Mouse (Mus musculus) adrenal gland, postnatal 10 days (tissue): ENCODE results near the gene Men1. TPM values are rescaled to one million over a fixed set of nuclear protein-coding genes. Genes with fewer than 3 reads are reported as not detected.

ENCODE experiments used
- DNase-seq: peaks from one replicate; pipeline ENCODE4 v3.0.0; 2021; ENCODE audit warnings: mixed read lengths
- total RNA-seq, 2 experiments: library from RNA; stranded (reverse); gene quantifications; 2 replicates each; pipeline ENCODE4 v1.2.3; 2021

Men1 gene
- total RNA-seq, 2 experiments from 2014 or later = 37.1 to 38.7 TPM

DNA sequence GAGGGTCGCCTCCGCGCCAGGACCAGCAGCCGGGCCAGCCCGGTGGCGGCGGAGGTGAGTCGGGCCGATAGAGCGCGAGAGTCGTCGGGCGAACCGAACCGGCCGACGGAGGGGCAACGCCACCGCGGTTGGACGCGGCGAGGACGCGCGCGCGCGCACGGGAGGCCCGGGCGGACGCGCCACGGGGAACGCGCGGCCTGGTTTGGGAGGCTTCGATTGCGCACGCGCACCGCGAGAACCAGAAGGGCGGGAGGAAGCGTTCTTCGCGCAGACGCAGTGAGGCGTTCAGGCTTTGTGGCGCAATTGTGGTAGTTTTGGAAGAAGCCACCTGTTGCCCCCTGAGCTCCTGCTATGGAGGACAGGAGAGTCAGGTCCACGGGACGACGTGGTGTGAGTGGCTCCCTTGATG is 29.5 kb downstream of the Men1 start:
- DNase-seq = peak; percentile 94

DNA sequence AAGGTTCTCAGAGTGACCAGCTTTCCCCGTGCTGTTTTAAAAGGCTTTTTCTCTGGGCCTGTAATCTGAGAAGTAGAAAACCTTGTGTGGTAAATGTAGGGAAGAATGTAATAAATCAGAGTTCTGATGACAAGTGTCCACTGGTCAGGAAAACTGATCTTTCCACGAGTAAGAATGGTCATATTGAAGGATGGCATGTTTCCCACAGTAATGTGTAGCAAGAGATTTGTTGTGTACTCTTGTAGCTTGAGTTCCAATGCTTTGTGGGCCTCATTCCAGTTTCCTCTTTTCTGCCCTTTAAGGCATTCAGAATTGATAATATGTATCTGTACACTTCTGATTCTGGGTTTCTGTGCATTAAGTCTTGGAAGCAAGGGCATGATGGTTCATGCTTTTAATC is 30.1 kb downstream of the Men1 start:
- no peak for DNase-seq

DNA sequence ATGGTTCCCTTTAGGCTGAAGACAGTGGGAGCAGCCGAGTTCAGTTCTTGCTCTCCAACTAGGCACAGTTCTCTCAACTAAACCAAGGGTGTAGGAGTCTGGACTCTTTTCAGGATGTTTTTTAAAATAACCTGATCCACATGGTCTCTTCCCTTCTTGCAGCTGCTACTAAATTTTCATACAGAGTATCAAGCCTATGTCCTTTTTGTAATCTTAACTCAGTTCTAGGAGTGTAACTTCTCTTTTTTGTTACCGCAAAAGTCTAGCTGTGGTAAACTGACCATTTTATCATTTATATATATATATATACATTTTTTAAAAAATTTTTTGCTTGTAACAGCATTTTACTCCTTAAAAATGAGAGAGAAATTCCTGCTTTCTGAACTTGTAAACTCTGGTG is 35.4 kb downstream of the Men1 start:
- DNase-seq = no peak

DNA sequence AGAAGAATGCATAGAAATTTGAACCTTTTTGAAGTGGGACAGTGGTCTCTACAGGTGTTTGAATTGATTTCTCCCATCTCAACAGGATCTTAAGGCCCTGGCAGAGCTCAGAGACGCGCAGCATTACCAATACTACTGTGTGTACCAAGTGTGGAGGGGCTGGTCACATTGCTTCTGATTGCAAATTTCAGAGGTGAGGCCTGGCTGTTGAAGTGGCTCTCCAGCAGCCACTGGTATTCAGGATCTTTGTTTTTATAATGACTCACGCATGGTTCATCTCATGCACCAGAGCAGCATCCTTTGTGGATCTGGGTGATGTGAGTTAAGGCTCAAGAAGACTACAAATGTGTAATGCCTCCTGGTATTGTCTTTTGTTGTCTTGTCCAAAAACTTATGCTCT is 37.7 kb downstream of the Men1 start:
- DNase-seq = no peak

DNA sequence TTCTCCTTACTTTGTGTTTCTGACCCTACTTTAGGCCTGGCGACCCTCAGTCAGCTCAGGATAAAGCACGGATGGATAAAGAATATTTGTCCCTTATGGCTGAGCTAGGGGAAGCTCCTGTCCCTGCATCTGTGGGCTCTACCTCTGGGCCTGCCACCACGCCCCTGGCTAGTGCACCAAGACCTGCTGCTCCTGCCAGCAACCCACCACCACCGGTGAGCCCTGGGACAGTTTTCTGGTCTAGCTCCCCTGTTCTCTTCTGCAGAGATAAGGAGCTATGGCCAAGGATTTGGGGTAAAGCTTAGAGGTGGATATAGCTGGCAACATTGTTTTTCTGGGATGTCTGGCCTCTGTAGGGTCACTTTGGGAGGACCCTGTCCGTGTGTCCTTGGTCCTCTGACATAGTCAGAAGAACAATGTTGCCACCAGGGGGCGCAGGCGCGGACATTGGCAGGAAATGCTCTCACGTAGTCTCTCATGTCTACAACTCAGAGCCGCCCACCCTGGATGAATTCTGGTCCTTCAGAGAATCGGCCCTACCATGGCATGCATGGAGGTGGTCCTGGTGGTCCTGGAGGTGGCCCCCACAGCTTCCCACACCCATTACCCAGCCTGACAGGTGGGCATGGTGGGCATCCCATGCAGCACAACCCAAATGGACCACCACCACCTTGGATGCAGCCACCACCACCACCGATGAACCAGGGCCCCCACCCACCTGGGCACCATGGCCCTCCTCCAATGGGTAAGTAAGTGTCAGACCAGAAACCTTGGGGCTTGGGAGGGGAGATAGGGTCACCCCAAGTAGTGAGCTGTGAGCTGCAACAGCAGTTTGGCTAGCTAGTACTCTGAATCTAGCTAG is 39.0 kb downstream of the Men1 start:
- peak; percentile 94 for DNase-seq

DNA sequence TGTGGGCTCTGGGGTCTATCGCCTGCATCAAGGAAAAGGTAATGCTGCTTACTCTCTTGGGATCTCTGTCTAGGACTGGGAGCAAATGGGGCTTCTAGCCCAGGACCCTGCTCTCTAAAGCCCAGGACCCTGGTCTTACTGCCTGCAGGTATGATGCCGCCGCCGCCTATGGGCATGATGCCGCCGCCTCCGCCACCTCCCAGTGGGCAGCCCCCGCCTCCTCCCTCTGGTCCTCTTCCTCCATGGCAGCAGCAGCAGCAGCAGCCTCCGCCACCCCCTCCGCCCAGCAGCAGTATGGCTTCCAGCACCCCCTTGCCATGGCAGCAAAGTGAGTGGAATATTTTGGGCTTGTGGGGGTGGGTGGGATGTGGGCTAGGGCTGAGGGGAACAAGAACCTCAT is 39.8 kb downstream of the Men1 start:
- no peak for DNase-seq

DNA sequence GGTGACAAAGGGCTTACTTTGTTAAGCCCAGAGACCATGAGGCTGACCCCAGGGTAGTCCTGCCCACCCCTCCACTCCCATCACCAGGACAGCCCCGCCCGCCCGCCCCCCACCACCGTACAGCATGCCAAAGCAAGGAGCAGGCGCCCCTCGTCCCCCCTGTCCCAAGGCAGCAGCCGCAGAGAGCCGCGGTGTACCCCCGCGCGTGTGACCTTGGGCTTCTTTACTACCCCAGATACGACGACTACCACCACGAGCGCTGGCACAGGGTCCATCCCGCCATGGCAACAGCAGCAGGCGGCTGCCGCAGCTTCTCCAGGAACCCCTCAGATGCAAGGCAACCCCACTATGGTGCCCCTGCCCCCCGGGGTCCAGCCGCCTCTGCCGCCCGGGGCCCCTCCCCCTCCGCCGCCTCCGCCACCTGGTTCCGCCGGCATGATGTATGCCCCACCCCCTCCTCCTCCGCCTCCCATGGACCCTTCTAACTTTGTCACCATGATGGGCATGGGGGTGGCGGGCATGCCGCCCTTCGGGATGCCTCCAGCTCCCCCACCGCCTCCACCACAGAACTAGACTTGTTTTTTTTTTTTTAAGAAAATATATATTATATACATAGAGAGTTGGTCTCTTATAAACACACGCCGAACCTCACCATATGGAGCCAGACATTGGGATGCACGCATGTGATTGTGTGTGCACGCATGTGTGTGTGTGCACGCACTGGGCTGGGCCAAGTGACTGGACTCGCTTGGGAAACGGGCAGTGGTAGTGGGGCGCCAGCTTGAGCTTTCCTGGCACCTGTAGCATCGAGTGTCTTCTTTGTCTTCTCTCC is 40.9 kb downstream of the Men1 start:
- no peak for DNase-seq

DNA sequence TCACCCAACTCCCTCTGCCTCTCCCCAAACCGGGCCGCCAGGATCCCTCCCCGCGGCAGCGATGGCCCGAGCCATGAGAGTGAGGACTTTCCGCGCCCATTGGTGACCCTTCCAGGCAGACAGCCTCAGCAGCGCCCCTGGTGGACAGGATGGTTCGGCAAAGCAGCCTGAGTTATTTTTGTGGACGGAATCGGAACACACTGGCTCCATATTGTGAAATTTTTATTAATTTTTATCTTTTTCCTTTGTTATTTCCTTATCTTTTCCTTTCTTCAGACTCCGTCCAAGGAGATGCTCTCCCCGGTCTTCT is 41.4 kb downstream of the Men1 start:
- peak; percentile 79 for DNase-seq

DNA sequence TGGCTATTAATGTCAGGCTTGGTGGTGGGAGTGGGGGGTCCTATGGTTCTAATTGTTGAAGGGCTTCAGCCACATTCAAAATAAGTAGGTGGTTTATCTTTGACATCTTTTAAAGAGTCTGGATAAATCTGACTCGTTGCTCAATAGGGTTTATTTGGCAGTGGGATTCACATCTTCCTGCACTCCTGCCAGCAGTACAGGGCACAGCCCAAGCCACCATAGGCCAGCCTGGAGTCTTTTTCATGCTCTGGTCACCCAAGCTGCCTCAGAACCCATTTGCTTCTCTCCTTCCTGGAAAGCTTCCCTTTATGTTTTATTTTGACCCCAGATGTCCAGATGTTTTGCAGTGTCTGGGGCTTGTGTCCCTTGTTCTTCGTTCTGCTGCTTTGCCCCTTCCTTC is 41.9 kb downstream of the Men1 start:
- no peak for DNase-seq

DNA sequence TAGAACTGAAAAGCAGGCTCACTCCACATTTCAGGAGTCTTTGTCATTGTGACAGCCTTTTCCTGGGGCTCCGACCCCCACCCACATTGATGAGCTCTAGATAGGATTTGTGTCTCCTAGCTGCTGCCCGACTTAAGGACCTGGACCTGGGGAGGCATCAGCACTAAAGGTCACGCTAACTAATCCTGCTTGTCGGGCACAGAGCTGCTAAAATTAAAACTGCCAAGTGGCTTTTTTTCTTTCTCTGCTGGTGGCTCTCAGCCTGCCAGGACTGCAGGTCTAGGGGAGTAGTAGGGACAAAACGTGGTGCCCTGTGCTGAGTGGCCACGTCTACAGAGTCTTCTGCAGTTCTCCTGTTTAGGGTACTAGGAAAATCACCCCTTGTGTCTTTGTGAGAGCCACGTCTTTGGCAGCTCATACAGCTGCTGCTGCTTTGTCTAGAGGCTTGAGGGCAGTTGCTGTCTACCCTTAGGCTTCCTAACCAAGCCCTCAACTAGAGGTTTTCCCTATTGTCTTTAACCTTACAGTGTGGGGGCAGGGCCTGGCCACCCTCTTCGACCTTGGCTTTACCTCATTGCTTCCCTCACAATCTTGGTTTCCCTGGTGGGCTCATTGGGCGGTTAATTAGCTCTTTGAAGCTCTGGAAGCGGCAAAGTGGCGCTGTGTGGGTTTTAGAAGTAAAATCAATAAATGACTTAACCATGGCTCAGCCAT is 42.7 kb downstream of the Men1 start:
- DNase-seq = no peak

DNA sequence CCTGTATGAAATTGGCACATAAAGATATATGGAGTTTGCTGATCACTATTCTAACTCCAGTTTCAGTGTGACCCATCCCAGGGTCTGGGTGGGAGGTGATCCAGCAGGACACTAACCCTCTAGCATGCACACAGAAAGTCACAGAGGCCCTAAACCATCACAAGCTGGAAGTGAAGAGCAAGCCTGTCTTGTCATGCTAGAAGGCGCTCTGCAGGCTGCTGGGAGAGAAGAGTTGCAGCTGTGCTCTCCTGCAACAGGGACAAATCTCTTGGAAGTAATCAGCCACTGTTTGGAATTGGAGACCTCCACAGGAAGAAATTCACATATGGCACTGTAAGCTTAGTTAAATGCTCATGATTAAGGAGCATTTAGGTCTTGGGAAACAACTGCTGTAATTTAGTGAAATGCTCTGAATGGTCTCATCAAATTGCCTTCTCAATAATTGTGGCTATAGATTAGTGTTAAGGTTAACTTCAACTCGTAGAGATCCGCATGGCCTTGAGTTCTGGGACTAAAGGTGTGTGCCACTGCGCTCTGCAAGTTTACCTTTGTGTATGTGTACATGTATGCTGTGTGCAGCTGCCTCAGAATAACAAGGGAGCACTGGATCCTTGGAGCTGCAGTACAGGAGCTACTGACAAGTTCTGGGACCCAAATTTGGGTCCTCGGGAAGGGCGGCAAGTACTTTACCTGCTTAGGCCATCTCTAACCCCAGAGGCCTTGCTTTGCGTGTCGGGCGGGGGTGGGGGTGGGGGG is 45.8 kb downstream of the Men1 start:
- DNase-seq = no peak

DNA sequence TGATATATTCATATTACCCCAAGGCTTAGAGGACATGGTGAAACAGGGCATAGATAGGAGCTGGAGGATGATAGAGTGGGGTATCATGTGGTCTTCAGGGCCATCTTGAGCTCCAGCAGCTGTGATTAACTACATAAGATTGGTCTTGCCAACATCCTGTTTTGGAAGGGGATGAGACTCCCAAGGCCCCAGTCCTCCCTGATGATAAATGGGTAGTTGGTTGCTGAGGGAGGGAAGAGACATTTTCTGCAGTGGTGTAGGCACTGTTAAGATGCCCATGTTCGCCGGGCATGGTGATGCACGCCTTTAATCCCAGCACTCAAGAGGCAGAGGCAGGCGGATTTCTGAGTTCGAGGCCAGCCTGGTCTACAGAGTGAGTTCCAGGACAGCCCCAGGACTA is 46.5 kb downstream of the Men1 start:
- DNase-seq = no peak

DNA sequence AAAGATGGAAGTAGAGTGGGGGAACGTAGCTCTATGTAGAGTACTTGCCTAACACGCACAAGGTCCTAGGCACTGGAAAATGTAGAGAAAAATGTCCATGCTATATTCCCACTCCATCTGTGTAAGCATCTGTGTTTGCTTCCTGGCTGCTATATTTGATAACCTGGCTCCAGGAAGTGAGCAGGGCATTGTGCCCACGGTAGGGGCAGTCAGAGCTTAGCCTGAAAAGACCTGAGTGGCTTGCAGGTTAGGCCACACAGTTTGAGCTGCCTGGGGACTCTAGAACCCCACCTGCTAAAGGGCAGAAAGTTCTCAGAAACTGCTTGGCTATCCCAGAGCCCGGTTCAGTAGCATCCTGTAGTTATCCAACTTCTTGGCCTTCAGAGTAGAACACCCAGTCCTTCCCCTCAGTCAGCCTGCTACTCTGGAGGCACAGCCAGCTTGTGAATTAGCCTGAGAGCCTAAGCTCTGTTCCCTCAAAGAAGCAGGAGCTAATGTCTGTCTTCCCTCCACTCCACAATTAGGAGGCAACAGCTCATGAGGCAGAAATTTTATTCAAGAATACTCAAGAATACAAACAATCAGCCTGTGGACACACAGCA is 47.6 kb downstream of the Men1 start:
- no peak for DNase-seq

DNA sequence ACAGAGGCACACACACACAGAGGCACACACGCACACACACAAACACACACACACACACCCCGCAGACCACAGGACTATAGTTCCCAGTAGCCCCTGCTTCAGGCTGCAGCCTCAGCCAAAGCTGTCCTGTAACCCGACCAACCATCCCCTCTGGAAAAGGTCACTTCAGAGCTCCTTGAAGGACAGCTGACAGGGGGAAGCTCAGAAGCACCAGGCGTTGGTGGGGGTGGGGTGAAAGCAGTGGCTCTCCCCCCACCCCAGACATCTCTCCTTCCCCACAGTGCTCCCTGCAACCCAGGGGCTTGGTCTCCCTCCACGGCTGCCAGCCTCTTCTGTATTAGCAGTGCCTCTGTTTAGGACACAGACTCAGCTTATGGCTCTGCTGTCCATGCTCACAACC is 48.7 kb downstream of the Men1 start:
- no peak for DNase-seq

DNA sequence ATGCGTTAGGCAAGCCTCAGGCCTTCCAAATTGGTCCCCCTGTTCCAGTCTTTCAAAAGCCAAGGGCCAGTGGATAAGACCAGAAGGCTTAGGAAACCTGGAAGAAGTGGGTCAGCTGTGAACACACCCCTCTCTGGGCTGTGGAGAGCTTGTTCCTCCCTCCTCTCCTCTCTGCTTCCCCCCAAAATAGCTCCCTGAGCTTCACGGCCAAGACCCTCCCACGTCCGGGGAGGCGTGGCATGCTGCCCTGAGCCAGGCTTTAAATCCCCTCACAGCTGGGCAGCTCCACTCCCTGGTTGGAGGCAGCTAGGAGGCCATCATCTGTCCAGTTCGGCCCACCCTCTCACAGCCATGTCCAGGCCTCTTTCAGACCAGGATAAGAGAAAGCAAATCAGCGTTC is 49.3 kb downstream of the Men1 start, which contains the start of gene Pygm:
Gene Pygm (plus strand): TSS at position 272 of the 400 bp plus-strand sequence.
- DNase-seq = peak; percentile 78

DNA sequence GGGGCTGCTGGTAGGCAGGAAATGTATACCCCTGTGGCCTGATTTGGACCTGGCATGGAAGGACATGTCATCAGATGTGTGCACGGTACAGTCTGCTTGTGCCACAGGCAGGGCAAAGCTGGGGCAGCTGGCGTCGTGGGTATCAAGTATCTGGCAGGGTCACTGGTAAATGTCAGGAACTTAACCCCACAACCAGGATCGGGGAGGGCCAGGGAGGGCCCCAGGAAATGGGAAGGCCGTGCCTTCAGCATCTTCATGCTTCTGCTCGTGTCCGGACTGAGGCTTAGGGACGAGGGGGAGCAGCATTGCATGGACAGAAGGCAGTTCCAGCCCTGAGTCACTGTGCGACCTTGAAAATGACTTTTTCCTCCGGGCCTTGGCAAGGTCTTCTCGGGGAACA is 50.2 kb downstream of the Men1 start:
- DNase-seq = peak; percentile 63

DNA sequence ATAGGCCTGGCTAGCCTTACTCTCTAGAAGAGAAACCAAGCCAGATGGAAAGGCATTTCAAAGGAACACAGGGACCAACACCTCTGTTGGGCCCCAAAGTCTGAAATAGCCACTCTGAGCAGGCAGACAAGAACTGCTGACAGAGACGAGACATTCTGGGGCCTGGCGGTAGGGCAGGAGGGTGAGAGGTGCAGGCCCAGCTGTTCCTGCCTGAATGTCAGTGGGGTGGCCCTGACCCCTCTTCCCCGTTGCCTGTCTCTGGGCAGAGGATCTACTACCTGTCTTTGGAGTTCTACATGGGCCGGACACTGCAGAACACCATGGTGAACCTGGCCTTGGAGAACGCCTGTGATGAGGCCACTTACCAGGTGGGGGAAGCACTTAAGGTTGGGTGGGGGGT is 50.6 kb downstream of the Men1 start:
- DNase-seq = no peak

DNA sequence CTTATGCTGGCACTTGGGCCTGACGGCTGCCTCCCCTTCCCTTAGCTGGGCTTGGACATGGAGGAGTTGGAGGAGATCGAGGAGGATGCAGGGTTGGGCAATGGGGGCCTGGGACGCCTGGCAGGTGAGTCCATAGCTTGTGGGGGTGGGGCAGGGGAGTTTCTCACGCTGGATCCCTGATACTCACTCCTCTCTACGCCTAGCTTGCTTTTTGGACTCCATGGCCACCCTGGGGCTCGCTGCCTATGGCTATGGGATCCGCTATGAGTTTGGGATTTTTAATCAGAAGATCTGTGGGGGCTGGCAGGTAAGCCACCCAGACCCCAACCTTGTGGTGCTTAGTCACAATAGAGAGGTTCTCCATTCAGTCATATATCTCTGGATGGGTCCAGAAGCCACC is 51.0 kb downstream of the Men1 start:
- no peak for DNase-seq

DNA sequence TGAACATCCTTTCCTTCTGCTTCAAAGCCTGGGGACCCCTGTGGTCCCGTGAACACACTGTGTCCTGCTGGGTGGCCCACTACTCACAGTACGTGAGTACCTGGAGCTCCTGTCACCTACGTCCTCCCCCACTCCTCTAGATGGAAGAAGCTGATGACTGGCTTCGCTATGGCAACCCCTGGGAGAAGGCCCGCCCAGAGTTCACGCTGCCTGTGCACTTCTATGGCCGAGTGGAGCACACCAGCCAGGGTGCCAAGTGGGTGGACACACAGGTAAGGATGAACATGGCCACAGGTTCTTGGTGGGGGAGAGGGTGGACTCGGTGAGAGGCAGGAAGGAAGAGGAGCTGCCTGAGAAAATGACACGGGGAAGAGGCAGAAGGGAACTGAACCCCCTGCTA is 51.5 kb downstream of the Men1 start:
- no peak for DNase-seq

DNA sequence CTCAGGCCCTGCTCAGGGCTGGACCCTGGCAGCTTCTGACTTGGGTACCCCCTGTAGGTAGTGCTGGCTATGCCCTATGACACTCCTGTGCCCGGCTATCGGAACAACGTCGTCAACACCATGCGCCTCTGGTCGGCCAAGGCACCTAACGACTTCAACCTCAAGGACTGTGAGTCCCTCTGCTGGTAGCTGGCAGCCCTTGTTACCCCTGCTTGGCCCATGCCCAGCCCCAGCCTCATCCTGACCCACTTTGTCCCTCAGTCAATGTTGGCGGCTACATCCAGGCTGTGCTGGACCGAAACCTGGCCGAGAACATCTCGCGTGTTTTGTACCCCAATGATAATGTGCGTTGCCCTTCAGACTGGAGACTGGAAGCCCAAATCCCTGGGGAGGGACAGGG is 53.2 kb downstream of the Men1 start:
- peak; percentile 64 for DNase-seq

DNA sequence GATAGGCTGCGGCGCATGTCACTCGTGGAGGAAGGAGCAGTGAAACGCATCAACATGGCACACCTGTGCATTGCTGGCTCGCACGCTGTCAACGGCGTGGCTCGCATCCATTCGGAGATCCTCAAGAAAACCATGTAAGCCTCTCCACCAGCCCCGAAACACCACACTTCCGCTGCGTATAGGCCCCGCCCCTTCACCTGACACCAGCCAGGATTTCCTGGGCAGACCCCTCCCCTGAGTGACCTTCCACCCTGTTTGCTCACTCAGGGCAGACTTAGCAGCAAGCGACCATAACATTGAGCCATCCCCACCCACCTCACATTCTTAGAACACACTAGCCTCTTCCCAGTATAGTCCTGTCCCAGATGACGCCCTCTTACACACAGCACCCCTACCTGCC is 55.0 kb downstream of the Men1 start:
- DNase-seq = no peak

DNA sequence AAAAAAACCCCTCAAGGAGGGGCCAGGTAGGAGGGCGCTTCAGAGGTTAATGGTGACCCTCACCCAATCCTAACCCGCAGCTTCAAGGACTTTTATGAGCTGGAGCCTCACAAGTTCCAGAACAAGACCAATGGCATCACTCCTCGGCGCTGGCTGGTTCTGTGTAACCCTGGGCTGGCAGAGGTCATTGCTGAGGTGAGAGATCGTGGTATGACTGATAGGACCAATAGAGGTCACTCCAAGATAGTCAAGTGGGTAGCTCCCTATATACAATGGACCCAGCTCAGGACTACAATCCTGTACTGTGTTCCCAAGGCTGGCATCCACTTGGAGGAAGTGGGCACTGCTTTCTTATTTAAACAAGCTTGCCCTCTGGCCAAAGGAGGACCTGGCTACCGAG is 55.5 kb downstream of the Men1 start:
- DNase-seq = no peak
